Mouse (Mus musculus) intestine, embryonic 15.5 days (tissue): ENCODE measurements at regions not wholly inside any gene's neighbourhood (a gene's known extent, or its start where the extent isn't known, plus 50 kb on each side); places are given as distances from the start of the nearest gene placed in this dataset.

ENCODE experiments used
- ATAC-seq: fragments of 200-750 bp; cut with Nextera tagmentation; 2 replicates; pipeline ENCODE4 v1.8.0; 2017; ENCODE audit warnings: moderate TSS enrichment, moderate library complexity
- H3K27ac ChIP-seq: fragments of 300-500 bp; sonication (generic); 2 replicates; pipeline ENCODE4 v1.5.1; 2015; ENCODE audit warnings: mild to moderate bottlenecking, inconsistent platforms
- H3K27me3 ChIP-seq: fragments of 300-500 bp; sonication (generic); replicated peaks from 2 replicates; pipeline ENCODE4 v1.6.1; 2015; ENCODE audit warnings: inconsistent platforms
- H3K36me3 ChIP-seq: fragments of 300-500 bp; sonication (generic); 2 replicates; pipeline ENCODE4 v1.6.1; 2015; ENCODE audit warnings: inconsistent platforms
- H3K4me1 ChIP-seq: fragments of 300-500 bp; sonication (generic); replicated peaks from 2 replicates; pipeline ENCODE4 v1.6.1; 2015; ENCODE audit warnings: inconsistent platforms
- H3K4me2 ChIP-seq: fragments of 300-500 bp; sonication (generic); replicated peaks from 2 replicates; pipeline ENCODE4 v1.6.1; 2015; ENCODE audit warnings: mild to moderate bottlenecking, inconsistent platforms
- H3K4me3 ChIP-seq: fragments of 300-500 bp; sonication (generic); replicated peaks from 2 replicates; pipeline ENCODE4 v1.5.1; 2015; ENCODE audit warnings: inconsistent platforms
- H3K9ac ChIP-seq: fragments of 300-500 bp; sonication (generic); 2 replicates; pipeline ENCODE4 v1.6.1; 2015; ENCODE audit warnings: inconsistent platforms
- H3K9me3 ChIP-seq: fragments of 300-500 bp; sonication (generic); 2 replicates; pipeline ENCODE4 v1.6.1; 2016; ENCODE audit warnings: inconsistent platforms
- WGBS: fragments of 180-500 bp; shearing (Covaris S2); methylation state at CpG from one replicate; pipeline ENCODE4 v1.1.7; 2015; 5-methylcytosine and 5-hydroxymethylcytosine counted together

- no peak overlapping the region for H3K4me3 ChIP-seq
- H3K27me3 ChIP-seq: no peaks in the 10 kb centered on the region
- no peaks in the 10 kb centered on the region for H3K9me3 ChIP-seq
- H3K9ac ChIP-seq: no peak overlapping the region
- H3K4me2 ChIP-seq: no peak overlapping the region
- no peaks in the 10 kb centered on the region for H3K4me1 ChIP-seq
- H3K36me3 ChIP-seq: no peaks in the 10 kb centered on the region
- 94% methylated on average over 8 of the region's 8 CpGs for WGBS
- ATAC-seq: no peak
- H3K27ac ChIP-seq: no peak overlapping the region
These were observed 152.6 kb upstream of the Krr1 start for GRCm38 (mm10) chr10:111819755-111820451.

GRCm38 (mm10) chr10:111824820-111825219, 147.6 kb upstream of the Krr1 start:
- Histone ChIP-seq H3K4me1 (no peaks in the 10 kb centered on the region), H3K4me2 (no peak overlapping the region), H3K4me3 (no peak overlapping the region), H3K9me3 (no peaks in the 10 kb centered on the region), H3K27me3 (no peaks in the 10 kb centered on the region), H3K9ac (no peak overlapping the region), H3K36me3 (no peaks in the 10 kb centered on the region), H3K27ac (no peak overlapping the region)
- peak; percentile 36; the same call in 1 of the 2 replicates for ATAC-seq
- 86% methylated on average over 4 of the region's 4 CpGs for WGBS

- no peak overlapping the region for H3K4me3 ChIP-seq
- H3K4me1 ChIP-seq: no peaks in the 10 kb centered on the region
- H3K4me2 ChIP-seq: no peak overlapping the region
- ATAC-seq: no peak
- H3K9me3 ChIP-seq: no peaks in the 10 kb centered on the region
- no peak overlapping the region for H3K27ac ChIP-seq
- 78% methylated on average over 4 of the region's 4 CpGs for WGBS
- H3K27me3 ChIP-seq: no peaks in the 10 kb centered on the region
- H3K9ac ChIP-seq: no peak overlapping the region
- H3K36me3 ChIP-seq: no peaks in the 10 kb centered on the region
These were observed 146.3 kb upstream of the Krr1 start for GRCm38 (mm10) chr10:111826033-111826754.

GRCm38 (mm10) chr10:111827246-111827645, 145.2 kb upstream of the Krr1 start:
- no peak for ATAC-seq
- H3K27me3 ChIP-seq: no peaks in the 10 kb centered on the region
- H3K4me3 ChIP-seq: no peak overlapping the region
- no peaks in the 10 kb centered on the region for H3K9me3 ChIP-seq
- no peak overlapping the region for H3K27ac ChIP-seq
- WGBS: 64% methylated on average over 3 of the region's 3 CpGs
- H3K4me2 ChIP-seq: no peak overlapping the region
- no peaks in the 10 kb centered on the region for H3K36me3 ChIP-seq
- no peaks in the 10 kb centered on the region for H3K4me1 ChIP-seq
- no peak overlapping the region for H3K9ac ChIP-seq

GRCm38 (mm10) chr10:111827930-111828329, 144.5 kb upstream of the Krr1 start:
- Histone ChIP-seq H3K4me1 (no peaks in the 10 kb centered on the region), H3K27me3 (no peaks in the 10 kb centered on the region), H3K27ac (no peak overlapping the region), H3K9me3 (no peaks in the 10 kb centered on the region), H3K36me3 (no peaks in the 10 kb centered on the region), H3K4me3 (no peak overlapping the region), H3K4me2 (no peak overlapping the region), H3K9ac (no peak overlapping the region)
- WGBS: 90% methylated on average over 4 of the region's 4 CpGs
- no peak for ATAC-seq

- no peak overlapping the region for H3K4me2 ChIP-seq
- no peak overlapping the region for H3K27ac ChIP-seq
- 71% methylated on average over 4 of the region's 4 CpGs for WGBS
- H3K4me1 ChIP-seq: no peaks in the 10 kb centered on the region
- H3K36me3 ChIP-seq: no peaks in the 10 kb centered on the region
- no peak for ATAC-seq
- no peaks in the 10 kb centered on the region for H3K9me3 ChIP-seq
- no peak overlapping the region for H3K4me3 ChIP-seq
- no peaks in the 10 kb centered on the region for H3K27me3 ChIP-seq
- no peak overlapping the region for H3K9ac ChIP-seq
These were observed 143.9 kb upstream of the Krr1 start for GRCm38 (mm10) chr10:111828610-111829009.

GRCm38 (mm10) chr10:111829291-111829690, 143.2 kb upstream of the Krr1 start:
- Histone ChIP-seq H3K27ac (no peak overlapping the region), H3K27me3 (no peaks in the 10 kb centered on the region), H3K4me3 (no peak overlapping the region), H3K4me2 (no peak overlapping the region), H3K4me1 (0 out of 2 replicates have a peak, but pooled peaks cover 3% of the 10 kb centered on the region), H3K36me3 (no peaks in the 10 kb centered on the region), H3K9ac (no peak overlapping the region), H3K9me3 (no peaks in the 10 kb centered on the region)
- no peak for ATAC-seq
- 92% methylated on average over 2 of the region's 2 CpGs for WGBS

- Histone ChIP-seq H3K9me3 (no peaks in the 10 kb centered on the region), H3K4me1 (0 out of 2 replicates have a peak, but pooled peaks cover 7% of the 10 kb centered on the region), H3K4me3 (no peak overlapping the region), H3K4me2 (no peak overlapping the region), H3K27ac (no peak overlapping the region), H3K9ac (no peak overlapping the region), H3K36me3 (no peaks in the 10 kb centered on the region), H3K27me3 (no peaks in the 10 kb centered on the region)
- ATAC-seq: no peak
- 47% methylated on average over 1 of the region's 1 CpGs for WGBS
These were observed 141.4 kb upstream of the Krr1 start for GRCm38 (mm10) chr10:111831105-111831504.

- no peaks in the 10 kb centered on the region for H3K36me3 ChIP-seq
- 0 out of 2 replicates have a peak, but pooled peaks cover 7% of the 10 kb centered on the region for H3K4me1 ChIP-seq
- no peak overlapping the region for H3K9ac ChIP-seq
- no peaks in the 10 kb centered on the region for H3K9me3 ChIP-seq
- no peaks in the 10 kb centered on the region for H3K27me3 ChIP-seq
- H3K4me2 ChIP-seq: no peak overlapping the region
- H3K4me3 ChIP-seq: no peak overlapping the region
- WGBS: 95% methylated on average over 2 of the region's 2 CpGs
- no peak for ATAC-seq
- no peak overlapping the region for H3K27ac ChIP-seq
These were observed 138.9 kb upstream of the Krr1 start for GRCm38 (mm10) chr10:111833611-111834010.

GRCm38 (mm10) chr10:111834280-111834679, 138.2 kb upstream of the Krr1 start:
- Histone ChIP-seq H3K9me3 (no peaks in the 10 kb centered on the region), H3K27me3 (no peaks in the 10 kb centered on the region), H3K4me3 (no peak overlapping the region), H3K4me1 (0 out of 2 replicates have a peak, but pooled peaks cover 7% of the 10 kb centered on the region), H3K9ac (no peak overlapping the region), H3K4me2 (no peak overlapping the region), H3K36me3 (no peaks in the 10 kb centered on the region), H3K27ac (0 out of 2 replicates have a peak overlapping the region, but pooled peaks have one; percentile 38)
- ATAC-seq: peak; percentile 50
- 51% methylated on average over 5 of the region's 5 CpGs for whole genome bisulfite sequencing

GRCm38 (mm10) chr10:111834925-111835823, 137.3 kb upstream of the Krr1 start:
- WGBS: 54% methylated on average over 11 of the region's 11 CpGs
- no peaks in the 10 kb centered on the region for H3K27me3 ChIP-seq
- no peak overlapping the region for H3K4me2 ChIP-seq
- no peak overlapping the region for H3K9ac ChIP-seq
- H3K9me3 ChIP-seq: no peaks in the 10 kb centered on the region
- H3K4me1 ChIP-seq: 0 out of 2 replicates have a peak, but pooled peaks cover 7% of the 10 kb centered on the region
- no peak overlapping the region for H3K4me3 ChIP-seq
- no peak overlapping the region for H3K27ac ChIP-seq
- H3K36me3 ChIP-seq: no peaks in the 10 kb centered on the region
- ATAC-seq: peak; percentile 90

- Histone ChIP-seq H3K9me3 (no peaks in the 10 kb centered on the region), H3K4me1 (0 out of 2 replicates have a peak, but pooled peaks cover 7% of the 10 kb centered on the region), H3K9ac (no peak overlapping the region), H3K4me3 (no peak overlapping the region), H3K4me2 (no peak overlapping the region), H3K27me3 (no peaks in the 10 kb centered on the region), H3K27ac (peak overlapping the region; percentile 13; the same call in 1 of the 2 replicates), H3K36me3 (no peaks in the 10 kb centered on the region)
- 65% methylated on average over 5 of the region's 5 CpGs for WGBS
- ATAC-seq: no peak
These were observed 136.3 kb upstream of the Krr1 start for GRCm38 (mm10) chr10:111836191-111836590.
